Mouse (Mus musculus) embryonic facial prominence, embryonic 11.5 days (tissue): ENCODE measurements at regions not wholly inside any gene's neighbourhood (a gene's known extent, or its start where the extent isn't known, plus 50 kb on each side); places are given as distances from the start of the nearest gene placed in this dataset.

Experiments used
- ATAC-seq: fragments of 200-750 bp; cut with Nextera tagmentation; replicated peaks from 2 replicates; pipeline ENCODE4 v1.8.0; 2017; ENCODE audit warnings: low read depth; ENCODE audit not compliant: insufficient number of reproducible peaks, low FRiP score, low TSS enrichment
- DNase-seq: peaks from one replicate; pipeline ENCODE4 v3.0.0-alpha.2; 2015; ENCODE audit warnings: low spot score
- H3K27ac ChIP-seq: fragments of 300-500 bp; sonication (generic); replicated peaks from 2 replicates; pipeline ENCODE4 v1.5.1; 2014; ENCODE audit warnings: mild to moderate bottlenecking, low read depth, low read length, control low read depth
- H3K27me3 ChIP-seq: fragments of 300-500 bp; sonication (generic); 2 replicates; pipeline ENCODE4 v1.6.1; 2014; ENCODE audit warnings: mild to moderate bottlenecking, low read length, moderate library complexity, mixed read lengths; ENCODE audit not compliant: control insufficient read depth, insufficient read depth
- H3K36me3 ChIP-seq: fragments of 300-500 bp; sonication (generic); replicated peaks from 2 replicates; pipeline ENCODE4 v1.6.1; 2014; ENCODE audit warnings: low read depth, mild to moderate bottlenecking, low read length, moderate library complexity, mixed read lengths; ENCODE audit not compliant: control insufficient read depth, insufficient read depth
- H3K4me1 ChIP-seq: fragments of 300-500 bp; sonication (generic); 2 replicates; pipeline ENCODE4 v1.6.1; 2014; ENCODE audit warnings: low read length, mixed read lengths; ENCODE audit not compliant: control insufficient read depth, insufficient read depth
- H3K4me2 ChIP-seq: fragments of 300-500 bp; sonication (generic); 2 replicates; pipeline ENCODE4 v1.6.1; 2014; ENCODE audit warnings: low read depth, mild to moderate bottlenecking, control low read depth, low read length, moderate library complexity
- H3K4me3 ChIP-seq: fragments of 300-500 bp; sonication (generic); 2 replicates; pipeline ENCODE4 v1.5.1; 2014; ENCODE audit warnings: low read depth, low read length, control low read depth
- H3K9ac ChIP-seq: fragments of 300-500 bp; sonication (generic); replicated peaks from 2 replicates; pipeline ENCODE4 v1.6.1; 2014; ENCODE audit warnings: mild to moderate bottlenecking, control low read depth, low read length
- H3K9me3 ChIP-seq: fragments of 300-500 bp; sonication (generic); replicated peaks from 2 replicates; pipeline ENCODE4 v1.6.1; 2016; ENCODE audit warnings: mild to moderate bottlenecking, low read length, inconsistent platforms, mixed read lengths; ENCODE audit not compliant: control insufficient read depth
- WGBS: fragments of 180-500 bp; shearing (Covaris S2); extraction: QIAGEN DNeasy Blood & Tissue Kit; methylation state at CpG from one replicate; pipeline ENCODE4 v1.1.7; 2014; 5-methylcytosine and 5-hydroxymethylcytosine counted together

GRCm38 (mm10) chr10:99644981-99645380 is 114.5 kb downstream of the Csl start:
- Histone ChIP-seq H3K36me3 (no peaks in the 10 kb centered on the region), H3K4me1 (no peaks in the 10 kb centered on the region), H3K9me3 (no peaks in the 10 kb centered on the region), H3K27ac (no peak overlapping the region), H3K9ac (no peak overlapping the region), H3K4me2 (no peak overlapping the region), H3K4me3 (no peak overlapping the region), H3K27me3 (no peaks in the 10 kb centered on the region)
- 48% methylated on average over 2 of the region's 2 CpGs for WGBS
- DNase-seq (peak; percentile 33), ATAC-seq (no peak)

DNA sequence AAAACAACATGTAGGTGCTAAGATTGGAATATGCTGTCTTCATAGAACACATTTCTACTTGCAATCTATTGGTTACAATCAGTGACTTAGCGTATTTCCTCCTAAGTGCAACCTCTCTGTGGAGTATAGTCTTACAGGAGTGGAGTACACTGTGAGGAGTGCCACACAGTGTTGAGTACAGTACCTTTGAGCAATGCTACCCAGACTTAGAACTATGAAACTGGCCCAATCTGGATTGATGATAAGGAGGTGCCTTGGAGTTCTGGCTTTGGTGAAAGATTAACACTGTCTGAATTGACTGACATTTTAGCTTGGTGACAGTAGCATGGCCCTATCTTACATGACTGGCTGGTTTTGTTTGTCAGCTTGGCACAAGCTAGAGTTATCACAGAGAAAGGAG is 107.4 kb downstream of the Csl start:
- no peaks in the 10 kb centered on the region for H3K27me3 ChIP-seq
- H3K9me3 ChIP-seq, result no peaks in the 10 kb centered on the region
- no peaks in the 10 kb centered on the region for H3K4me1 ChIP-seq
- no peaks in the 10 kb centered on the region for H3K36me3 ChIP-seq
- WGBS, result 83% methylated on average over 1 of the region's 1 CpGs
- DNase-seq, result no peak
- no peak overlapping the region for H3K4me3 ChIP-seq
- no peak overlapping the region for H3K9ac ChIP-seq
- no peak overlapping the region for H3K4me2 ChIP-seq
- ATAC-seq, result no peak
- no peak overlapping the region for H3K27ac ChIP-seq

DNA sequence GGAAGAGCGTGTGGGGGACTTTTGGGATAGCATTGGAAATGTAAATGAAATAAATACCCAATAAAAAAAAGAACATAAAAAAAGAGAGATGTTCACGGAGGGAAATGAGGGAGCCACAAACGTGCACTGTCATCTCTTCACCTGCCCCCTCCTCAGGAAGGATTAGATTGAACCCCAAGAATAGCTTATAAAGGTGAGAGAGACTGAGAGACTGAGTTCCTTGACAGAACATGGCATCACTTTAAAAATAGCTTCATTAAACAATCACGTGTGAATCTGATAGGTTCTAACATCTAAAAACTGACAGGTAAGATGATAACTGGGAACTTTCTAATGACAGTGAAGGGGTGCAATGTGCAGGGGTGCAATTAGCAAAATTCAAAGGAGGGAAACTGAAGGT is 105.2 kb downstream of the Csl start:
- ATAC-seq, result no peak
- H3K4me3 ChIP-seq, result no peak overlapping the region
- no peaks in the 10 kb centered on the region for H3K4me1 ChIP-seq
- no peak overlapping the region for H3K9ac ChIP-seq
- 88% methylated on average over 4 of the region's 4 CpGs for WGBS
- no peak overlapping the region for H3K4me2 ChIP-seq
- H3K36me3 ChIP-seq, result no peaks in the 10 kb centered on the region
- no peak for DNase-seq
- H3K9me3 ChIP-seq, result no peaks in the 10 kb centered on the region
- H3K27ac ChIP-seq, result no peak overlapping the region
- no peaks in the 10 kb centered on the region for H3K27me3 ChIP-seq

DNA sequence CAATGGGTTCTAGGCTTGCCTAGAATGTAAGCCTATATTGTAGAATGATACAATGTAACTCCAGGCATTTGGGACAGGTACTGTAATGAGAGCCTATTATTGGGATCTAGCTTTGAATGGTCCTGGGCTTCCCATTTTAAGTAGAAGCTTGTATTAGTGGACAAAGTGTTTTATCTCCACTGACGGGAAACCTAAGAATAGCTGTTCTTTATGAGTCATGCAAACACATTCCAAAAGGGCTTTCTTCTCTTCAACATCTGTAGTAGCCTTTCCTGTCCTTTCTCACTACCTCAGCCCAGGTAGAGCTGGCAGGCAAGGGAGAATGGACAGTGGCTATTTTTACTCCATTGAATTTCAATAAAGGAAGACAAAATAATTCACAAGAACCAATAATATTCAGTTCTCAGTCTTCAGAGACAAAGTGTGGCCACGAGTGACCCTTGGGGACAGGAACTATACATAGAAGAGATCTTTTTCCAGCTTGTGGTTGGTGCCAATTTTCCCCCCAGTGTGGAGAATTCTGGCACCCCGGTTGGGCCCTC is 82.8 kb downstream of the Csl start:
- H3K27ac ChIP-seq, result no peak overlapping the region
- no peaks in the 10 kb centered on the region for H3K9me3 ChIP-seq
- ATAC-seq, result no peak
- no peak for DNase-seq
- H3K4me1 ChIP-seq, result no peaks in the 10 kb centered on the region
- H3K9ac ChIP-seq, result no peak overlapping the region
- no peaks in the 10 kb centered on the region for H3K27me3 ChIP-seq
- H3K4me2 ChIP-seq, result no peak overlapping the region
- 80% methylated on average over 3 of the region's 3 CpGs for WGBS
- H3K36me3 ChIP-seq, result no peaks in the 10 kb centered on the region
- no peak overlapping the region for H3K4me3 ChIP-seq

GRCm38 (mm10) chr10:99678096-99678495 is 81.4 kb downstream of the Csl start:
- H3K4me3 ChIP-seq, result no peak overlapping the region
- no peak for ATAC-seq

DNA sequence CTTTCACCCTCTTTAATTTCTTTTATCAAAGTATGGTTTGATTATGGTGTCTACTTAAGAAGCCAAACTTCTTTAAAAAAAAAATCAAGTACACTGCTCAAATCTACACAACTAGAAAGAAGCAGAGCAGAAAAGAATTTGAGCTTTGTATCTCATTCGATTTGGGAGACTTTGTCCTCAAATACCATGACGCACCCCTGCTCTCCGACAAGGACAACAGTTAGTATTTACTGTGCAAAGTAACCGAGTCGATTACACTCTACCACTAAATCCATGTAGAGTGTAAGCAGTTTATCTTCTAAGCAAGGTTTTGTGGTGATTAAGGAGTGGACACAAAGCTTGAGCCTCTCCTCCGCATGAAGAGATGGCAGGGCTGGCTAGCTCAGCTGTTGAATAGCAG is 79.6 kb downstream of the Csl start:
- H3K27ac ChIP-seq, result no peak overlapping the region
- H3K9ac ChIP-seq, result no peak overlapping the region
- no peaks in the 10 kb centered on the region for H3K4me1 ChIP-seq
- ATAC-seq (no peak), DNase-seq (no peak)
- H3K9me3 ChIP-seq, result no peaks in the 10 kb centered on the region
- H3K27me3 ChIP-seq, result no peaks in the 10 kb centered on the region
- 87% methylated on average over 6 of the region's 6 CpGs for WGBS
- no peak overlapping the region for H3K4me2 ChIP-seq
- no peaks in the 10 kb centered on the region for H3K36me3 ChIP-seq
- H3K4me3 ChIP-seq, result no peak overlapping the region

More at GRCm38 (mm10) chr10:99678096-99678495, 81.4 kb downstream of the Csl start:
- H3K27ac ChIP-seq, result no peak overlapping the region
- no peaks in the 10 kb centered on the region for H3K4me1 ChIP-seq
- no peak overlapping the region for H3K4me2 ChIP-seq
- no peaks in the 10 kb centered on the region for H3K27me3 ChIP-seq
- 77% methylated on average over 9 of the region's 9 CpGs for WGBS
- no peak for DNase-seq
- H3K9ac ChIP-seq, result no peak overlapping the region
- no peaks in the 10 kb centered on the region for H3K36me3 ChIP-seq
- no peaks in the 10 kb centered on the region for H3K9me3 ChIP-seq

DNA sequence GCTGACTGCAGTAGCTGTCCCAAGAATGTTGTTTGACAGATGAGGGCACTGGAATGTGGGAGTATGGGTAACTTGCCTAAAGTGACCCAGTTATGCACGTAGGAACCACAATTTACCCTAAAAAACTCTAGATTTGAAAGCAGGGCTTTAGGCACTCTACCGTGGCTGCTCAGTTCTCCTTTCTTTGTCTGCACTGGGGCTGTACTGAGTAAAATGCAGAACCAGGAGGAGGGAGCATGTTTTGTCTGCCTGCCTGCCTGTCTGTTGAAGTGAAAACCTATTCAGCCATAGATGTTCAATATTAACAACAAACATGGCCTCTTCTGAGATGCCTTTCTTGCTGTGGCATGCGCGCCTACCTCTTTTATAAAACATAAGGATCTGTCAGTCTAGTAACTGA is 77.5 kb downstream of the Csl start:
- ATAC-seq (no peak), DNase-seq (no peak)
- Histone ChIP-seq H3K4me3 (no peak overlapping the region), H3K27ac (no peak overlapping the region), H3K9ac (no peak overlapping the region), H3K9me3 (no peaks in the 10 kb centered on the region), H3K4me1 (no peaks in the 10 kb centered on the region), H3K4me2 (no peak overlapping the region), H3K27me3 (no peaks in the 10 kb centered on the region), H3K36me3 (no peaks in the 10 kb centered on the region)
- WGBS, result 68% methylated on average over 4 of the region's 4 CpGs

- no peaks in the 10 kb centered on the region for H3K27me3 ChIP-seq
- H3K27ac ChIP-seq, result no peak overlapping the region
- DNase-seq (no peak), ATAC-seq (no peak)
- H3K9me3 ChIP-seq, result no peaks in the 10 kb centered on the region
- WGBS, result 89% methylated on average over 9 of the region's 9 CpGs
- H3K9ac ChIP-seq, result no peak overlapping the region
- no peaks in the 10 kb centered on the region for H3K36me3 ChIP-seq
- no peak overlapping the region for H3K4me3 ChIP-seq
- no peak overlapping the region for H3K4me2 ChIP-seq
- H3K4me1 ChIP-seq, result no peaks in the 10 kb centered on the region
Measured at GRCm38 (mm10) chr10:99682350-99682749, 77.1 kb downstream of the Csl start.
